Mouse (Mus musculus) heart, postnatal 4 days (tissue): Measurements from ENCODE around the gene Gm6588. TPM values are rescaled to one million over a fixed set of nuclear protein-coding genes. Genes with fewer than 3 reads are reported as not detected.
"Not testable (repeated sequence)": the region's sequence is repeated elsewhere in the genome, so short reads cannot be mapped to it uniquely, and the experiment has no call there.

ENCODE experiments used
- DNase-seq: peaks from one replicate; pipeline ENCODE4 v3.0.0; 2021
- total RNA-seq, 2 experiments: library from RNA; stranded (reverse); gene quantifications; 2 replicates each; pipeline ENCODE4 v1.2.3; 2021

Gm6588 gene
- total RNA-seq = not detected

DNA sequence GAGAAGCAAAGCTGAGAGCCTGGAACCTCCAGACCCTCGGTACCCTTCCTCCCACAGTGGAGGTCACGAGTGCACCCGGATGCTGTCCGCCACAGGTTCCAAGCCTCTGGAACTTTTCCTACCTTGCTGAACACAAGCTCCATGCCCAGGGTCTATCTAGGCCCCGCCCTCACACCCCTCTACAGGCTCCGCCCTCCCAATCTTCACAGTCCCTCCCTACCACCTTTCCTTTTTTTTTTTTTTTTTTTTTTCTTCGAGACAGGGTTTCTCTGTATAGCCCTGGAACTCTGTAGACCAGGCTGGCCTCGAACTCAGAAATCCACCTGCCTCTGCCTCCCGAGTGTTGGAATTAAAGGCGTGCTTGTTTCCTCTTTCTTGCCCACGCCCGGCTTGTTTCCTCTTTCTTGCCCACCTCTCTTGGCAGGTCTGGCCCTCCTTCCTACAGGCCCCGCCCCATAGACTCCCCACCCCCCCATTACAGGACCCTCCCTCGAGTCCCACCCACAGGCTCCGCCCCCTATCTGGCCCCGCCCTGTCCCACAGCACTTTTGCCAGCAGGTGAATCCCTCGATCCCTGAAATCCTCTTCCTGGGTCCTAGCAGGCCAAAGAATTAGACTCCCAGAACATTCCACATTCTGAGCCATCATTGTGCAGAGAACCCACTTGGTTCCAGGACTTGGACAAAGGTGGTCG, at the start of gene Gm6588:
Gene Gm6588 (plus strand): TSS at position 680 of the 694 bp plus-strand sequence.
- no peak for DNase-seq

DNA sequence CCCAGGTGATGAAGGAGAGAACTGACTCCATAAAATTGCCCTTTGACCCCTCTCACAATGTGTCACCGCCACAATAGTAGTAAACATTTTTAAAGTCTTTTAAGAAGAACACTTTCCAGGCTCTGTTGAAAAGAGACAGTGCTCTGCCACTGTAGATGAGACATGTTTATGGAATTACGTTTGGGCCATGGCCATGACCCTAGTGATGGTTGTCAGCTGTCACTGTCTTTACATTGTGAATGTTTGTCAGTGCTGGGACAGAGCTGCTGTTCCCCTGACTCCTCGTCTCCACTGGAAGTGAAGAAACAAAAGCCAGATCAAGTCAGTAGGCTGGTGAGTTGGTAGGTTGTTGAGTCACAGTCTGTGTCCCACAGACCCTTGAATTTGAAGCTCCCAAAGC, 46.8 kb upstream of the Gm6588 start:
- no peak for DNase-seq

DNA sequence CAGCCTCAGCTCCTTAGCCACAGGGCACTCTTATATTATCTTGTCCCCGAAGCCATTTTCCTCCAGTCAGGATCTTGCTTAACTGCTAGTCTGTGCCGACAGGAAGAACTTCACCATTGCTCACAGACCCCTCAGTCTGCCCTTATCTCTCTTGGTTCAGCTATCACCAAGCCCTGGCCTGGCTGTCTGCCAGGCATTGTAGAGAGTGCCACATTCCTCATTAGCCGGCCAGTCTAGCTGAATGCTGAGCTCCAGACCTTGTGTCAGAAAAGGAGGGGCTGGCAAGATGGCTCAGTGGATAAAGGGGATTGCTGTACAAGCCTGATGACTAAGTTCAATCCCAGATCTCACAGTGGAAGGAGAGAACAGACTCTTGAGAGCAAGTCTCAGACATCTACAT, 43.2 kb upstream of the Gm6588 start:
- no peak for DNase-seq

DNA sequence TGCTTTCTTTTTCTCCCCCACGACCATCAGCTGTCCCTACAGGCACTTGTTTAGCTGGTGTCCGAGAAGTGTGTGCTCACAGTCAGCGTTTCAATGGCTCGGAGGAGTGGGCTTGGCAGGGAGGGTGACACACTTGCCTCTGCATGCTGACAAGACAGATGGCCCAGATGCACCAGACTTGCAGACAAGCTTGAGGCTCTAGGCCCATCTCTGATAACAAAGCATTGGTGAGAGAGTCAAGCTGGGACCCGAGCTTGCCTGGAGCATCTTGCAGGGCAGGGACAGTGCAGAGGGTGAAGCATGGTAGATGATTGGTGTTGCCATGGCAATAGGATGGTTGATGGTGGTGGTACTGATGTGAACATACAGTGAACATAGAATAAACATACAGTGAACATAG, 40.0 kb upstream of the Gm6588 start:
- DNase-seq = no peak

DNA sequence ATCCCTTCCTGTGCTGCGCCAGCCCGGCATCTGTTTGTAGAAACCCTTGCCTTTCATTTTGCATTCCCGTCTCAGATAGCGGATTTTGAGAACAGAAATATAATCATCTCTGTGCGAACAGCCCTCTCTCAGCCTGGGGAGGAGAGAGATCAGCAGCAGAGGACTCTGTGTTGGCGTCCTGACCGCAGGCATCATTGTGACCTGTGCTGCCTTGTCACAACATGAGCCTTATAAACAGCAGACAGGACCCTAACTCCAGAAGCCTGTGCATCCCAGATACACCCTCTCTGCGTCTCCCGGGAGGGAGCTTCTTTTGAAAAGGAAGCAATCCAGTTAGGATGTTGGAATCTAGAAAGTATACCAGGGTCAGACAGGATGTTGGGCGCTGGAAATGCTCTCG, 38.2 kb upstream of the Gm6588 start:
- DNase-seq = no peak

DNA sequence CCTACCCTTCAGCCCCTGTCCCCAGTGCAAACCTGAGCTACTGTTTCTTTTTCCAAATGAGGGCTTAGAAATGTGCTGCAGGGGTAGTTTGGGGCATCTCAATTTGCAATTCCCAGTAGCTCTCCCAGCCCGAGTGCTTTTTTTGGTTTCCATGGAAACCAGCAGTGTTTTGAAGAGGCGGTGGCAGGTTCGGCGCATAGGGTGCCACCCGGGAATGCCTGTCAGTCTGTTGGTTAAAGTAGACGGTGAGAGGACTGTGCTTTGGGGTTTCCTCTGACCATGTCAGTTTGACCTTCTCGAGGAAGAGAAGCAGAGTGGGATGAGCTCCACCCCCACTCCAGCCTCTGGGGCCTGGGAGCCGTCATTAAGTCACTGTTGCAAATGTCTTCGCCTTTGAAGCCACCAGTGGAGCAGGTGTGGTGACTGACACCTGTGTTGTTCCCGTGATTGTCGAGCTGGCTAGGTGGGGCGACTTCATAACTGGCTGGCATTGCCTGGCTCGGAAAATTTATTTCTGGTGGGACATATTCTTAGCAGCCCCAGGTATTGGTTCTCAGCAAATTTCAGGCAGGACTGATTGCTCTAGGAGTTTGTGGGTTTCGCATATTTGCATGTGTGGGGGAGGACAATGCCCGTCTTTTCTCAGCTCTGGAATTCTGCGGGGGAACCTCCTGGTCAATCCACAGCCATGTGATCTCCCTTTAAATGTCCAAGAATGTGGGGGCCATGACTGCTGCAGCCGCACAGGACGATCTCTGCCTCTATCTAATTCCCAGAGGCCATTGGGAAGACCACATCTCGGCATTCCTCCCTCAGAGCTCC, 37.5 kb upstream of the Gm6588 start:
- no peak for DNase-seq

DNA sequence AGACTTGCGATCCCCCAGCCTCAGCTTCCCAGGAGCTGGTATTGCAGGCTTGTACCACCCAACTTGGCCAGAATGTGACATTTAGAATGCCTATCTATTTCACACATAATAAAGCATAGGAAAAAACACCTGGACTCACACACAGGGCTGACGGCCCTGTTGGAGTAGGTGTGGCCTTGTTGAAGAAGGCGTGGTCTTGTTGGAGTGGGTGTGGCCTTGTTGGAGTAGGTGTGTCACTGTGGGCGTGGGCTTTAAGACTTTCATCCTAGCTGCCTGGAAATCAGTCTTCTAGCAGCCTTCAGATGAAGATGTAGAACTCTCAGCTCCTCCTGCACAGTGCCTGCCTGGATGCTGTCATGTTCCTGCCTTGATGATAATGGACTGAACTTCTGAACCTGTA, 36.4 kb upstream of the Gm6588 start:
- not testable (repeated sequence) for DNase-seq

DNA sequence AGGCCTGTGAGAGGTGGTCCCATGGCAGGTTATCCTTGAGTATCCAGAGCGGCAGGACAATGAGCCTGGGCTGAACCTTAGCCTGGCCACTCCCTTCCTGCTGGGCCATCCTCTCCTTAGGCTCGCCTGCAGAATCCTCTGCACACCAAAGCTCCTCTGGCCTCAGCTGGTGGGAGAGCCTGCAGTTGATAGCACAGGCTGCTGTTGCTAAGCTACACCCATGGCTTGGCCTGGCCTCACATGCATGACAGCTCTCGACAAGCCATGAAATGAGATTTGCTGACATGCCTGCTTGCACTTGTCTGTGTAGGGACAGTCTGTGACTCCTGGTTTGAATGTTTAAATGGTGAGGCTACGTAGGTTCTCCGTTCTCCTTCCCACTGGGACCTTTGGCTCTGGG, 32.6 kb upstream of the Gm6588 start:
- DNase-seq = no peak

DNA sequence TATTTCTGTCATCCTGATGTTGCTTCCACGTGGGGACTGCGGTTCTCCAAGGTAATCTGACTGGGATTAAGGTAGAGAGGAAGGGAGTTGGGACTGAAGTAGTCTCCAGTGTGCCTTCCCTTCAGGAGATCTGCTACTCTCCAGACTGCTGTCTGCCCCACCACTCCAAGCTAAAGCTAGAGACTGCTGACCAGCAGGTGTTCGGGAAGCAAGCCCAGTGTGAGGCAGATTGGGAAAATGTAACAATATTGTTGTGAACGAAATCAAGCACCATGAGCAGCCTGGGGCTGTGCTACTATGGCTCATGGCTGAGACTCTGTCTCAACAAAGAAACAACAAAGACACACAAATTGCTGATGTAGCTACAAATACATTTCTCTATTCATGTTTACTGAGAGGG, 31.2 kb upstream of the Gm6588 start:
- no peak for DNase-seq

DNA sequence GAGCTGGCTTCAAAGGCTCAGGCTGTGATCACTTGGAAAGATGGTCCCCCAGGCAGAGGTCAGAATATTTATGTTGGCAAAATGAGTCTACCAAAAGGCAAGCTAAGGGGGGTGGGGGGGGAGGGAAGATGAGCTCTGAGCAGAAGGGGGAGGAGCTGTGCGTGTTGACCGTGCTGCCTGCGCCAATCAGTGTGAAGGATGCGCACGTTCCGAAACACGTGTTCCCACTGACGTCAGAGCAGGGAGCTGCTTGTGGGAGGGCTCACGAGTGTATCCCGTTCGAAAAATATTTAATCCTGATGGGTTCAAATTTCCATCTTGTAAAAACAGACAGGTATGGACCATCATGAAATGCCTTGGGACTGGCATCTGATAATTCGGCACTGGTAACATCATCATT, 29.7 kb upstream of the Gm6588 start:
- DNase-seq = no peak

DNA sequence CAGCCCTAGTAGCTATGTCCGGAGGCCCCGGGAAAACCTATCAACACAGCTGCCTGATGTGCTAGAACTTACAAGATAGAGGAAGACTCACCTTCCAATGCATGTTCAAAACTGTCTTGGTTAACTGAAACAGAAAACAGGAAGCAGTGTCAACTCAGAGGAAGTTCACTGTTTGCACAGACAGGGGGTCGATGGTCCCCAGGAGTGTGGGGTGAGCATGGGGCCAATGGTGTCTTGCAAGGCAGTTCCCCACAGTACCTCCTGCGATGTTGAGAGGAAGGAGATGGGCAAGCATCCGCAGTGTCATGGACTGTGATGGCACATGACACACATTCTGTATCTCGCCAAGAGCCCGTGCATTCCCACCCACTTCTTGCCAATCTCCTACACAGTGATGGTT, 22.6 kb upstream of the Gm6588 start:
- DNase-seq = no peak

DNA sequence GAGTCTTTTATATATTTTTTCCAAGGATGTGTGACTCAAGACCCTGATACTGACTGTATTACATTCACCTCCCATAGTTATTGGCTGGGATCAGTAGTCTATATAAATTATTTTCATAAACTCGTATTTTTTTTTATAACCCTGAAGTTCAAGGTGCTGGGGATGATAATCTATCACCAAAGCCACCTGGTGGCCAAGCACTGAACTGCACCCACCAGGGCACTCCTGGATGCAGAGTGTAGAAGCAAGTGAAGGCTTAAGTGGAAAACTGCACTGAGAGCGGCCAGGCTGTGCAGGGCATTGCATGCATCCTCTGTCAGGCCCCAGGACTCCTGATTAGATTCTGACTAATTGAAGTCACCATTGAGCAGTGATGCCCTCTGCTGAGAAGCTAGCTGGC, 21.9 kb upstream of the Gm6588 start:
- DNase-seq = peak; percentile 80

DNA sequence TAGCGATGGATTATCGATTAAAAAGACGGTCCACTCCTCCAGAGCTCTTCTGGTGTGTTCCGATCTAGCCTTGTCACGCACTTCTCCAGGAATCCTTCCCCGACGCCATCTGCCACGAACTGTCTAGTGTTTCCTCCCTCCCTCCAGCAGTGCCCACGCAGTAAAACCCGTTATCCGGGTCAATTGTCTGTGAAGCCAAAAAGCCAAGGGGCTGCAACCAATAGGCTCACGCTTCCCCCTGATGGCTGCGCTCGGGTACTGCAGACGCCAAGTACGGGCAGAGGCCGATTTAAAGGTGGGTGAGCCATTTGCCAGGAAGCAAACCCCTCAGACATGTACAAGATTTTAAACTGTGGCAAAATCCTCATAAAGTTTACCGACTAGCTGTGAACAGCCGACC, 20.3 kb upstream of the Gm6588 start:
- DNase-seq = peak; percentile 81

DNA sequence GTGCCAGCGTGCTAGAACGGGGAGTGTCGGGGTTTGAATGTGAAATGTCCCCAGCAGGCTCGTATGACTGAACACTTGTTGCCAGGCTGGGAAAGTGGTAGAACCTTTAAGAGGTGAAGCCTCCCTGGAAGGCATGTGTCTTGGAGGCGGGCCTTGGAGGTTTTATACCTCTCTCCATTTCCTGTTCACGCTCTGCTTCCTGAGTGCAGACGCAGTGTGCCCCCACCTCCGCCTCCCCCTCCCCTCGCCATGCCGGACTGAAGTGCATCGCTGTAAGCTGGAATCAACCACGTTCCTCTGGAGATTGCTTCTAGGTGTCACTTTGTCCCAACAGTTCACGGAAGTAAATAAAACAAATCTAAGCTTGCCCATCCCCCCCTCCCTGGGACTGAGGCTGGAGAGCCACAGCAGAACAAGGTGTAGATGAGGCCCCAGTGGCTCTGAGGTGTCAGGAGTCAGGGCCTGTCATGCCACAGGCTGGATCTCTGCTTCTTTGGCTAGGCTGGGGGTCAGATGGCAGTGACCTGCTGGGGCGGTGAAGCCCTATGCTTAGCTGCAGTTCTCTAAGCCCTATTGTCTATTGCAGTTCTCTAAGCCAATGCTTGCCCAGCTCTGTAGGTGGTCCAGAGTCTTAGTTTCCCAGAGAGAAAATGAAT, 18.0 kb upstream of the Gm6588 start:
- DNase-seq = no peak

DNA sequence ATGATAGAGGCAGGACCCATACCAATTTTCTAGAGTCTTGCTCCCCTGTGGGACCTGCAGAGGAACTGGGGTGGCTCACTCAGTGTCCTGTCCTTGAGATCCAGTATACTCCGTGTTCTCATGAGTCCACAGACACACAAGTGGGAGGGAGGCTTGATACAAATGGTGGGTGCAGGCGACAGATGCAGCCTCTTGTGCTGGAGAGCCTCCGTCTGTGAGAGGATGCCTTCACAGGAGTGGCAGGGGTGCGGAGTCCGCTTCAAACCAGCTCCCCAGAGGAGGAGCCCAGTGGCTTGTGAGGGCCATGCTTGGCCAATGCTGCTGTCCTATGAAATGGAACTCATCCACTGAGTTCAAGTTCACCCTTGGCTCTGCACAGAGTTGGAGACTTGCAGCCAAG, 17.2 kb upstream of the Gm6588 start:
- no peak for DNase-seq

DNA sequence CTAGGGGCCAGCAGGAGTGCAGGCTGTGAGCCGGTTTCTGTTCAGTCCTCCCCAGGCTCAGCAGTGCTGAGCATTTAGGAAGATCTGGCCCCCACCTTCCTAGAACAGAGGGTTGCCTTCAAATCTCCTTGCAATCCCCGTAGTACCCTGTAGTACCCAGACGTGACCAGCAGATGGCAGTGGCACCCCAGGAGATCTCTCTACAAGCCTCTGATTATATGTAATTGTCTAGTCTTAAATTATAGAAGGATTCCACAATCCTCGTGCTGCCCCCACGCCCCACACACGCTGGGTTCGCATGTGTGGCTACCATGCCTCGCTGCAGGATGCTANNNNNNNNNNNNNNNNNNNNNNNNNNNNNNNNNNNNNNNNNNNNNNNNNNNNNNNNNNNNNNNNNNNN, 16.2 kb upstream of the Gm6588 start:
- peak; percentile 86 for DNase-seq

DNA sequence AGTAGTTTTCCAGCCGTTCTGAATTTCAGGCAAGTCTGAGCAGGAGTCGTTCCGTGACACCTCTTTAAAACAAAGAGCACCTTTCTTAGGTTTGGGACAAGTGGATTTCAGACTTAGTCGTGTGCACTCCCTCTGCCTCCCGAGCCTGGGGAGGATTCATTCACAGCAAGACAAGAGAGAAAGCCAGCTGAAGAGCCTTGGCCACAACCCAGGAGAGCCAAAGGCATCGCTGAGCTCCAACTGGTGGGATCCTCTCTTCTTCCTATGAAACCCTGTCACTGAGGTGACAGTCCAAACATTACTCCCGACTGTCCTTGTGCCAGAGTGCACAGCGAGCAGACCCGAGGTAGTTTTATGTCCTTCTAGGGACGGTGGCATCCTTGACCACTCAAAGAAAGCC, 10.7 kb upstream of the Gm6588 start:
- DNase-seq = no peak

DNA sequence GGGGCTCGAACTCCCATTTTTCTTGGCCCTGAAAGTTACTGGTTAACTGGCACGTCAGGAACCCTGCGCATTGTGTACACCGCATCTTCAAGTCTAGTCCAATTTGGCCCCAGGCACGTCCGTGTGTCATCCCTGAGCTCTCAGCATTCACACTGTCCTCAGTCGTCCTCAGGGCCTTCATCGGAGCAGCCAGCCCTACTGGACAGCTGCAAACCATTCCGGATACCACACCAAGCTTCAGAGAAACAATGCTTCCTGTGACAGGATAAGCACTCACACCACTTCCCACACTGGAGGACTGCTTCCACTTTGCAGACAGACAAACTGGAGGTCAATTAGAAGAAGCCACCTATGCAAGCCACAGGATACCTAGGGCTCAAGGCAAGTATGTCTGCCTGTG, 3.9 kb downstream of the Gm6588 start:
- no peak for DNase-seq

DNA sequence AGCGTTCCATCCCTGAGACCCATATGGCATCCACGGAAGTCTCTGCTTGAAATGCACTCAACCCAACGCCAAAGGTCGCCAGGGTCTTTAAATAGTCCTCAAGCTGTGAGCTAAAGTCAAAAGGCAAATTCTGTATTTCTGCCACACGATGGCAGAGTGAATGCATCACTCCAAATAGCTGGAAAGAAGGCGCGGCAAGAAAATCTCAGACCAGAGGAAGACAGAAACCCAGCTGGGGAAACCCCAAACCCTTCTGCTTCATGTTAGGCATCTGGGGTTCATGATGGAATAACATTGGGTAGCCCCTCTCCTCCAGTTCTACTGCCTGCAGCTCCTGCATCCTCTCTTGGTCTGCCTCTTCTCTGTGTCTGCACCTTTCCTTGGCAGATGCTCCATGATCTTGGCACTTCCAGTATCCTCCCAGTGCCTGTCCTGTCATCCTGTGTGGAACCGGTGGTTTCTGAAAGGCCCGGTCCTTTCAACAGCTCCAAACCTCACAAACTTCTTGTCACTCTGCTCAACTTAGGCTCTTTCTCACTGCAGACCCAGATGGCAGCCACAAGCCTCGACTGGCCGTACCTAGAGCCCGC, 5.8 kb downstream of the Gm6588 start:
- DNase-seq = no peak

DNA sequence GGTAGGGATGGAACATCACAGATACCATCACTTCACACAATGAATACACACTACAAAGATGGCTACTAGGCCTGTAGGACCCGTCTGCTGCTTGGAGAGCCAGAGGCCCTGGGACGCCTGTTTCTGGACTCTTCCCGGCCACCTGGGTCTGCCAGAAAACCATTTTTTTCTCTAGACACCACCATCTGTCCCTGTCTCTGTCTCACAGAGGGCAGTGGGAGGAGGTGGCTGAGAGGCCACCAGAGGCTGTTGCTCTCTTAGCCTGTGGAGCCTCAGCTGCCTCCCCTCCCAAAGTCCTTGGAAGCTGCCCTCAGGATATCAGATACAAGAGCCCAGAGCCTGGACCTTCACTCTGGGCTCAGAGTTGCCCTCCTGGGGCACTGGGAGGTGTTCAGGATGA, 10.7 kb downstream of the Gm6588 start:
- no peak for DNase-seq

DNA sequence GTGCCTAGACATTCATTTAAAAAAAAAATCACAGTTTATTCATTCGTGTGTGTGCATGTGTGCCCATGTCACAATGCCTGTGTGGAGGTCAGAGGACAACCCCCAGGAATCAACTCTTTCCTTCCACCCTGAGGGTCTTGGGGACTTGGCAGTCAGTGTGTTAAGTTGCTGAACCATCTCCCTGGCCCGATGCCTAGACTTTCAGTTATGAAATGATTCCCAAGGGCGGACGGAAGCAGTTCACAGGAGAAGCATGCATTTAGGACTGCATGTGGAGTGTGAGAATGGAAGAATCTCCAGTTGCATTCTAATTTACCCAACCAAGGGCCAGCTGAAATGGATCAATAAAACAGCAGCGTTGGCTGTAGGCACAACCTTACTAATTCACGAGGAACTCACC, 17.1 kb downstream of the Gm6588 start:
- peak; percentile 14 for DNase-seq

DNA sequence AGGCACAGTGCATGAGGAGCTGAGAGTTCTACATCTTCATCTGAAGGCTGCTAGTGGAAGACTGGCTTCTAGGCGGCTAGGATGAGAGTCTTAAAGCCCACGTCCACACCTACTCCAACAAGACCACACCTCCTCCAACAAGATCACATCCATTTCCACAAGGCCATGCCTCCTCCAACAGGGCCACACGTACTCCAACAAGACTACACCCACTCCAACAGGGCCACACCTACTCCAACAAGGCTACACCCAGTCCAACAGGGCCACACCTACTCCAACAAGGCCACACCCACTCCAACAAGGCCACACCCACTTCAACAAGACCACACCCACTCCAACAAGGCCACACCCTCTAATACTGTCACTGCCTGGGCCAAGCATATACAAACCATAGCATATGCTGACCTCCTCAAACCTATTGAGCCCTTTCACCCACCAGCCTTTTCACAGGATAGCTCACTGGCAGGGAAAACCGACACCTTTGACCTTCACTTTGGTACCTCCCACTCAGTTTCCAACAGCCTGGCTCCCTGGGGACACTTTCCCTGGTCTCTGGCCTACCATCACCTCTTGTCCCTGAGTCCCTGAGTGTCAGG, 19.9 kb downstream of the Gm6588 start:
- no peak for DNase-seq

DNA sequence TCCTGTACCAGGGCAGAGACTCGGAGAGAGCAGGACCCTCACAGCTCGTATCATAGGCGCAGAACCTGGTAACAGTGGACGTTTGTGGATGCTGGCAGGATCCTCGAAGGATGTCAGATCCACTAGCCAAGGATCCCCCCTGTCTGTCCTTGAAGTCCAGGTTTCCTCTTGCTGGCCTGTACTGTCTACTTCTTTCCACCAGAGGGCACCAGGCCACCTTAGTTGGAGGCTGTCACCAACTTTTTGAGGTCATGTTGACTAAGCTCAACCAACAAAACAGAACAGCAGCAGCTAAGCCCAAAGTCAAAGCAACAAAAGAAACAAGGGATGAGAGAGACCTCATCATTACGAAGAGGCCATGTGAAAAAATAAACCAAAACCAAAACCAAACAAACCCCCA, 20.9 kb downstream of the Gm6588 start:
- DNase-seq = peak; percentile 61
